Mouse (Mus musculus): ENCODE data around the gene Cmah. TPM values are rescaled to one million over a fixed set of nuclear protein-coding genes. Genes with fewer than 3 reads are reported as not detected.
A peak's percentile ranks its signal among the peaks of the same experiment; 100 is the strongest.

Cmah gene
- polyA plus RNA-seq, 1 experiment from 2014 or later = 0.49 TPM

DNA sequence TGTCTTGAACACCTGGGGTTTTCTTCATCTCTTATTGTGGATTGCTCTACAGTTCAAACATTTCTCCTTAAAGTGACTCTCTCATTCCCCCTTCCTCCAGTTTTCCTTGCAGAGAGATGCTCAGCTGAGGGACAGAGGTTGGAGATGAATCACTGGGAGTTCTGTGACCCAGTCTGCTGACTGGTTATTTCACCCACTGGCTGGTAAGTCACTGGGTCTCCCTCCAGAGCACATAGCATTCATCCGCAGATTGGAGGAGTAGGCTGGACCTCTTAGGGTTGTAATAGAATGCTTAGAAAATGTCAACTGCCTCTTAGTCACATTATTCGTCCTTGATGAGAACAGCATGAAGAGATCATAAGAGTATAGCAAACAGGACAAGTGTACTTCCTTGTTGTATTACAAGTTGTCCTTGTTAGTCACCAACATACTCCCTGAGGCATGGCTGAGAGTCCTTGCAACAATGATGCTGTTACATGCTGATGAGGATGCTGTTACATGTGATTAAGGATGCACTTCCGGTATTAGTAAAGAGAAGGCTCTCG is 161.4 kb downstream of the Cmah start:
- H3K4me1 ChIP-seq (replicated peaks) = peaks cover 3% of the 10 kb centered on the region; the same call in 1 of the 2 replicates
- no peaks in the 10 kb centered on the region for H3K9me3 ChIP-seq
- H3K4me2 ChIP-seq = no peak overlapping the region
- WGBS = 93% methylated on average over 4 of the region's 4 CpGs
- no peak overlapping the region for H3K4me3 ChIP-seq
- no peak overlapping the region for H3K9ac ChIP-seq
- no peaks in the 10 kb centered on the region for H3K27me3 ChIP-seq
- H3K36me3 ChIP-seq = no peaks in the 10 kb centered on the region
- no peak overlapping the region for H3K27ac ChIP-seq
- ATAC-seq (ENCODE audit: low FRiP score) = no peak

GRCm38 (mm10) chr13:24489515-24489914 is 162.3 kb downstream of the Cmah start:
- no peak for ATAC-seq (ENCODE audit: low FRiP score)
- peaks cover 3% of the 10 kb centered on the region; the same call in 1 of the 2 replicates for H3K4me1 ChIP-seq (replicated peaks)
- 88% methylated on average over 3 of the region's 3 CpGs for WGBS

DNA sequence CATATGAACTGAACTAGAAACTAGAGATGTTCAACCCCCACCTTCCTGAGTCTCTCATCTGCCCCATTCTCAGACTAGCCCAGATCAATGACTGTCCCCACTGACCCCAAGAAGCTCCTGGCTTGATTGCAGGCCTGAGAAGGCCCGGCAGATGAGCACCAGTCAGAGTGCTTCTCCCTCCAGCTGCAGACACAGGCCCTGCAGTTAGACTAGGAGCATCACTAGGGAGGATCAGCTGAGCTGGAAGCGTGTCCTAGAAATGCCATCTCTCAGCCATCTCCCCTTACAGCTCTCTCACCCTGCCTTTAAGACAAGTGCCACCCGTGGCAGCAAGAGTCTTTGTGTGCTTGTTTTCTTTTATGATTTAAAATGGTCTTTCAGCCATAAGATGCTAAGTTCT is 162.8 kb downstream of the Cmah start:
- peaks cover 3% of the 10 kb centered on the region; the same call in 1 of the 2 replicates for H3K4me1 ChIP-seq (replicated peaks)
- H3K9ac ChIP-seq = no peak overlapping the region
- WGBS = 67% methylated on average over 3 of the region's 3 CpGs
- no peaks in the 10 kb centered on the region for H3K27me3 ChIP-seq
- no peak for ATAC-seq (ENCODE audit: low FRiP score)
- H3K9me3 ChIP-seq = no peaks in the 10 kb centered on the region
- H3K4me2 ChIP-seq = no peak overlapping the region
- no peak overlapping the region for H3K4me3 ChIP-seq
- H3K27ac ChIP-seq = no peak overlapping the region
- no peaks in the 10 kb centered on the region for H3K36me3 ChIP-seq

More at GRCm38 (mm10) chr13:24489515-24489914, 162.3 kb downstream of the Cmah start:
- Histone ChIP-seq H3K27ac (no peak overlapping the region), H3K4me2 (no peak overlapping the region), H3K4me3 (no peak overlapping the region), H3K27me3 (no peaks in the 10 kb centered on the region), H3K9ac (no peak overlapping the region), H3K9me3 (no peaks in the 10 kb centered on the region), H3K36me3 (no peaks in the 10 kb centered on the region)

DNA sequence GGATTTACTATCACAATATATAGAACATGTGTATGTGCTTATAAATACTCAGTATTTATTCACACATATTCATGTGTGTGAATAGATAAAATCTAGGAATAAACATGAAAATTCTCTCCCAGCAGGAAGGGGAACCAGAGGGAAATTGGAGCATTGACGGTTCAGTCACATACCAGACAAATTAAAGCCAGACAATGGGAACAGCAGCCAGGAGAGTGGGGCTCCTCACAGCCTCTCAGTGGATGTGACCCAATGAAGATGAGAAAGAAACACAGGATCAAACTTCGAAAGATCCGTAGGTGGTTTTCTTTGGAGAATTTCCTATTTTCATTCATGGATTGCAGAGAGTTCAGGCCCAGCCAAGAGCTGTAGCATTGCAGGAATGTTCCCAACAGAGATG is 163.9 kb downstream of the Cmah start:
- no peak overlapping the region for H3K27ac ChIP-seq
- 65% methylated on average over 3 of the region's 3 CpGs for WGBS
- H3K27me3 ChIP-seq = no peaks in the 10 kb centered on the region
- H3K9me3 ChIP-seq = no peaks in the 10 kb centered on the region
- ATAC-seq (ENCODE audit: low FRiP score) = no peak
- no peaks in the 10 kb centered on the region for H3K36me3 ChIP-seq
- H3K4me2 ChIP-seq = no peak overlapping the region
- peaks cover 3% of the 10 kb centered on the region; the same call in 1 of the 2 replicates for H3K4me1 ChIP-seq (replicated peaks)
- no peak overlapping the region for H3K9ac ChIP-seq
- no peak overlapping the region for H3K4me3 ChIP-seq

GRCm38 (mm10) chr13:24493784-24494183 is 166.6 kb downstream of the Cmah start:
- Histone ChIP-seq H3K9me3 (no peaks in the 10 kb centered on the region), H3K9ac (no peak overlapping the region), H3K4me1 (replicated peaks) (peaks cover 3% of the 10 kb centered on the region; the same call in 1 of the 2 replicates), H3K4me2 (no peak overlapping the region), H3K27ac (no peak overlapping the region), H3K27me3 (no peaks in the 10 kb centered on the region), H3K4me3 (no peak overlapping the region), H3K36me3 (no peaks in the 10 kb centered on the region)
- ATAC-seq (ENCODE audit: low FRiP score) = no peak
- 93% methylated on average over 3 of the region's 3 CpGs for WGBS

GRCm38 (mm10) chr13:24496353-24496752 is 169.1 kb downstream of the Cmah start:
- WGBS = 86% methylated on average over 5 of the region's 5 CpGs
- peaks cover 14% of the 10 kb centered on the region for H3K4me1 ChIP-seq (replicated peaks)
- no peak overlapping the region for H3K4me3 ChIP-seq
- no peak overlapping the region for H3K27ac ChIP-seq
- no peaks in the 10 kb centered on the region for H3K27me3 ChIP-seq
- no peaks in the 10 kb centered on the region for H3K36me3 ChIP-seq
- no peak overlapping the region for H3K9ac ChIP-seq
- H3K4me2 ChIP-seq = no peak overlapping the region
- ATAC-seq (ENCODE audit: low FRiP score) = no peak
- no peaks in the 10 kb centered on the region for H3K9me3 ChIP-seq

DNA sequence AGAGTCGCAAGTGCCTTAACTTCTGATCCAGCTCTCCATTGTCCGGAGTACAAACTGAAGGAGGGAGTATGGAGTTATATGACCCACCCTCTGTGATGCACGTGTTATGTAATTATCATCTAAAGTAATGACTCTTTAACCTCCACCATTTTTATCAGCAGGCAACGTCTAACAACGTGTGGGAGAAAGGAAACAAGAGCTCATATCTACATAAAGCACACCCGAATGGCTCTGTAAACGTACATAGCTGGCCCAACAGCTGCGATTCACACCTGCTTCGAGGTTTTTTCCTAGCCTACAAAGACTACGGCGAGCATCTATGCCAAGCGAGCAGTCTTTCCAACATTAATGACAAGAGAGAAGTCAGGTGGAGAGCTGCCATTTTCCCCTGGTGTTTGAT is 169.8 kb downstream of the Cmah start:
- H3K9ac ChIP-seq = no peak overlapping the region
- H3K4me2 ChIP-seq = no peak overlapping the region
- H3K27me3 ChIP-seq = no peaks in the 10 kb centered on the region
- no peaks in the 10 kb centered on the region for H3K9me3 ChIP-seq
- H3K36me3 ChIP-seq = no peaks in the 10 kb centered on the region
- WGBS = 90% methylated on average over 12 of the region's 12 CpGs
- ATAC-seq (ENCODE audit: low FRiP score) = no peak
- H3K27ac ChIP-seq = no peak overlapping the region
- H3K4me3 ChIP-seq = no peak overlapping the region
- H3K4me1 ChIP-seq (replicated peaks) = peaks cover 18% of the 10 kb centered on the region

- no peak for ATAC-seq (ENCODE audit: low FRiP score)
- Histone ChIP-seq H3K9ac (no peak overlapping the region), H3K4me2 (no peak overlapping the region), H3K36me3 (no peaks in the 10 kb centered on the region), H3K27me3 (no peaks in the 10 kb centered on the region), H3K27ac (no peak overlapping the region), H3K9me3 (no peaks in the 10 kb centered on the region), H3K4me3 (no peak overlapping the region), H3K4me1 (replicated peaks) (peaks cover 18% of the 10 kb centered on the region)
- 85% methylated on average over 6 of the region's 6 CpGs for WGBS
These were observed 171.1 kb downstream of the Cmah start for GRCm38 (mm10) chr13:24498342-24498741.

GRCm38 (mm10) chr13:24499505-24499904 is 172.3 kb downstream of the Cmah start:
- no peak overlapping the region for H3K9ac ChIP-seq
- no peak for ATAC-seq (ENCODE audit: low FRiP score)
- H3K27me3 ChIP-seq = no peaks in the 10 kb centered on the region
- H3K36me3 ChIP-seq = no peaks in the 10 kb centered on the region
- no peak overlapping the region for H3K4me3 ChIP-seq
- H3K9me3 ChIP-seq = no peaks in the 10 kb centered on the region
- WGBS = 43% methylated on average over 3 of the region's 3 CpGs
- peaks cover 15% of the 10 kb centered on the region for H3K4me1 ChIP-seq (replicated peaks)
- no peak overlapping the region for H3K4me2 ChIP-seq
- H3K27ac ChIP-seq = no peak overlapping the region

DNA sequence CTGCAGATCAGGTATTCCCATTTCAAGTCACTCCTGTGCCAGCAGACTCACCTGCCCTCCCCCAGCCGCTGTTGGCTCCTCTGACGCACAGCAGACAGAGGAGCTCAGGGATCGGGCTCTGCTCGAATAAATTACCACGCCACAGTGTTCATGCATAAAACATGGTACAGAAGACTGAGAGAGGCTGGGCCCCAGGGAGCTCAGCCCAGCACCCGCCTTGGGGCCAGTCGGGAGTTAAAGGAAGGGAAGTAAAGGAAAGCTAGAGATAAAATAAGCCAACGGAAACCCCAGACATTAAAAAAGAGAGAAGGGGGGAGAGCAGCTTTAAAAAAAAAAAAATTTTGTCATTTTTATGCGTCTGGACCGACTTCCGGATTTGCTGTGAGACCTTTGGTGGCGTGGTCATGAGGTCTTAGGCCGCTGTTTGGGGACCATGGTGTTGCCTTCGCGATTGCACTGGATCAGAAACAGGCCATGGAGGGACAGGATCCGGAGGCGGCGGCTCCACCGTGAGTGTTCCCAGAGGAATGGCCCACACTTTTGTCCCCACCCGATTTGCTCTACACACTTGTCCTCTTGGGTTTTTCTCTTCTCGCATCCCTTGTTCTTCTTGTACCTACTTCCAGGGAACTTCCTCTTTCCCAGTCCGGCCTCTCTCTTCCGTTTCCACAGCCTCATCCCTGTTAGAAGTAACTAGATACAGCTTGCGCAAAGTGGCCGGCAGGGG is 174.1 kb downstream of the Cmah start:
- peak; percentile 61 for ATAC-seq (ENCODE audit: low FRiP score)
- Histone ChIP-seq H3K4me1 (replicated peaks) (peaks cover 15% of the 10 kb centered on the region), H3K4me3 (no peak overlapping the region), H3K9me3 (no peaks in the 10 kb centered on the region), H3K9ac (no peak overlapping the region), H3K27ac (no peak overlapping the region), H3K36me3 (no peaks in the 10 kb centered on the region), H3K27me3 (no peaks in the 10 kb centered on the region), H3K4me2 (no peak overlapping the region)
- WGBS = 66% methylated on average over 25 of the region's 25 CpGs

DNA sequence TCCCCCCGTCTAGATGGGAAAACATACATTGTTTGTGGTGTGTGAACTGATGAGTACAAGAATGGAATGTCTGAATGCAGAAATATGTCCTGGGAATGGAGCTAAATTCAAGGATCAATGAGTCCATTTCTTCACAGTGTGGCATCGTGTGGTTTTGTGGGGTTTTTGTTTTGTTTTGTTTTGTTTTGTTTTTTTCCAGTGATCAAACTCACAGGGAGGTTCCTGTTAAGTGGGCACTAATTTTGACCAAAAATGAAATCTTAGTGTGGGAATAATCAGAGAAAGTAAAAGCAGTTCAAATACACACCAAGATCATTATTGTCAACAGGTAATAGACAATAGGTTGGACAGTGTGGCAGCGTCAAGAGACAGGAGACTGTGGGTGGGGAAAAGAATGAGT is 174.7 kb downstream of the Cmah start:
- Histone ChIP-seq H3K36me3 (no peaks in the 10 kb centered on the region), H3K4me1 (replicated peaks) (peaks cover 15% of the 10 kb centered on the region), H3K27me3 (no peaks in the 10 kb centered on the region), H3K4me2 (no peak overlapping the region), H3K4me3 (no peak overlapping the region), H3K9me3 (no peaks in the 10 kb centered on the region), H3K27ac (no peak overlapping the region), H3K9ac (no peak overlapping the region)
- no peak for ATAC-seq (ENCODE audit: low FRiP score)
- WGBS = 88% methylated on average over 3 of the region's 3 CpGs

GRCm38 (mm10) chr13:24505812-24506211 is 178.6 kb downstream of the Cmah start:
- WGBS = 84% methylated on average over 5 of the region's 5 CpGs
- H3K27ac ChIP-seq = no peak overlapping the region
- no peak overlapping the region for H3K4me2 ChIP-seq
- H3K36me3 ChIP-seq = no peaks in the 10 kb centered on the region
- no peak for ATAC-seq (ENCODE audit: low FRiP score)
- no peaks in the 10 kb centered on the region for H3K9me3 ChIP-seq
- H3K4me3 ChIP-seq = no peak overlapping the region
- peaks cover 10% of the 10 kb centered on the region for H3K4me1 ChIP-seq (replicated peaks)
- H3K27me3 ChIP-seq = no peaks in the 10 kb centered on the region
- H3K9ac ChIP-seq = no peak overlapping the region

DNA sequence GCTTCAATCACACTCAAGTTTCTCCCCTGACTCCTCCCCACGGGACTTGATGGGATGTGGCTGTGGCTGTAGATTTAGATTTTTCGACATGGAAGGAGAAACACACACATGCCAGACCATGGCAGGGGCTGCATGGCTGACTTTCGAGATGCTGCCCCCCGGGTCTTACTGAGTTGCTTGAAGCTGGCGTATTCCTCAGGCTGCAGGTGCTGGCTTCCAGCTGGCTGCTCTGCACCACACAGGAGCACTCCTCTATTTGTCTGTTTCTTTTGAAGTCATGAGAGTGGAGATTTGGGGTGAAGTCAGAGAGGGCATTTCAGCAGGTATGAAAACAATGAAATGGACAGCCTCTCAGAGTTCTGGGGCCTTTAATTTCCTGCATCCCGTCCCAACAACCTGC is 180.0 kb downstream of the Cmah start:
- no peaks in the 10 kb centered on the region for H3K4me1 ChIP-seq (replicated peaks)
- 80% methylated on average over 6 of the region's 6 CpGs for WGBS
- no peaks in the 10 kb centered on the region for H3K27me3 ChIP-seq
- H3K9ac ChIP-seq = no peak overlapping the region
- H3K4me3 ChIP-seq = no peak overlapping the region
- H3K4me2 ChIP-seq = no peak overlapping the region
- H3K9me3 ChIP-seq = no peaks in the 10 kb centered on the region
- no peak overlapping the region for H3K27ac ChIP-seq
- no peaks in the 10 kb centered on the region for H3K36me3 ChIP-seq
- ATAC-seq (ENCODE audit: low FRiP score) = no peak
